Mouse (Mus musculus): ENCODE results near the gene Heatr6. TPM values are rescaled to one million over a fixed set of nuclear protein-coding genes. Genes with fewer than 3 reads are reported as not detected.

Heatr6 gene
- total and polyA plus RNA-seq, 3 experiments: 17.4 to 24.4 (median 17.6) TPM

GRCm38 (mm10) chr11:83717042-83717665 is 36.3 kb upstream of the Heatr6 start:
- in situ Hi-C loops (cut with MboI; ENCODE audit: low pct_ligation_motif_present, low pct_unique_long_range_greater_than_20kb, low sequenced_read_pairs) (no loop called here), dilution Hi-C loops (cut with MboI; ENCODE audit: extremely low pct_ligation_motif_present, extremely low pct_unique_long_range_greater_than_20kb, low sequenced_read_pairs) (no loop called here)
- H3K4me2 ChIP-seq (ENCODE audit: insufficient read depth, low read depth, poor library complexity, severe bottlenecking): no peak overlapping the region
- H3K4me1 ChIP-seq (ENCODE audit: control insufficient read depth in 1 of 2, insufficient read depth in 2 of 2): peaks cover 12 to 27% of the 10 kb centered on the region in 2 experiments
- no peak overlapping the region for H3K4me3 ChIP-seq (replicated peaks in 1 of 3; ENCODE audit: low read depth in 2 of 3, low read length in 2 of 3, poor library complexity in 1 of 3)
- no peak for DNase-seq (ENCODE audit: extremely low read depth)
- H3K27me3 ChIP-seq (replicated peaks): peaks cover 2% of the 10 kb centered on the region
- TF ChIP-seq SMC3 (IDR thresholded peaks at IDR 0.05; ENCODE audit: low read depth, low read length) (no peak), USF1 (IDR thresholded peaks at IDR 0.05; ENCODE audit: low read depth, low read length) (no peak), GABPA (IDR thresholded peaks at IDR 0.05; ENCODE audit: insufficient replicate concordance, low read depth, low read length) (no peak), USF2 (conservative IDR thresholded peaks at IDR 0.05; ENCODE audit: low read depth, low read length) (no peak), SIN3A (IDR thresholded peaks at IDR 0.05; ENCODE audit: low read length) (no peak), MXI1 (IDR thresholded peaks at IDR 0.05; ENCODE audit: low read depth, low read length) (no peak), RCOR1 (conservative IDR thresholded peaks at IDR 0.05; ENCODE audit: low read depth, low read length) (no peak), ELF1 (IDR thresholded peaks at IDR 0.05; ENCODE audit: low read depth, low read length) (no peak), MAX (IDR thresholded peaks at IDR 0.05; ENCODE audit: low read length) (no peak), JUND (conservative IDR thresholded peaks at IDR 0.05; ENCODE audit: low read depth, low read length) (no peak)
- no peaks in the 10 kb centered on the region for H3K9me3 ChIP-seq (replicated peaks; ENCODE audit: low read length)
- H3K36me3 ChIP-seq (replicated peaks in 1 of 2; ENCODE audit: control insufficient read depth in 1 of 2, insufficient read depth in 1 of 2, low read length in 1 of 2): no peaks in the 10 kb centered on the region
- no peaks in the 10 kb centered on the region for H3K79me2 ChIP-seq (replicated peaks; ENCODE audit: control insufficient read depth, extremely low read depth, insufficient read depth, poor library complexity, severe bottlenecking)
- no peak overlapping the region for H3K9ac ChIP-seq (ENCODE audit: insufficient read depth, low read depth)
- no peak overlapping the region for H3K27ac ChIP-seq (ENCODE audit: insufficient read depth, low read depth)

GRCm38 (mm10) chr11:83720766-83721165 is 32.7 kb upstream of the Heatr6 start:
- no peaks in the 10 kb centered on the region for H3K9me3 ChIP-seq (replicated peaks; ENCODE audit: low read length)

More at GRCm38 (mm10) chr11:83720766-83721165, 32.7 kb upstream of the Heatr6 start:
- Histone ChIP-seq H3K4me1 (ENCODE audit: control insufficient read depth in 1 of 2, insufficient read depth in 2 of 2) (peaks cover 0 to under 1% of the 10 kb centered on the region in 2 experiments; a peak in 1 of 4 replicates), H3K4me2 (ENCODE audit: insufficient read depth, low read depth, poor library complexity, severe bottlenecking) (no peak overlapping the region), H3K27me3 (replicated peaks) (peaks cover 2% of the 10 kb centered on the region), H3K36me3 (replicated peaks in 1 of 2; ENCODE audit: control insufficient read depth in 1 of 2, insufficient read depth in 1 of 2, low read length in 1 of 2) (no peaks in the 10 kb centered on the region), H3K79me2 (replicated peaks; ENCODE audit: control insufficient read depth, extremely low read depth, insufficient read depth, poor library complexity, severe bottlenecking) (no peaks in the 10 kb centered on the region), H3K27ac (ENCODE audit: insufficient read depth, low read depth) (no peak overlapping the region), H3K9ac (ENCODE audit: insufficient read depth, low read depth) (no peak overlapping the region), H3K4me3 (replicated peaks in 1 of 3; ENCODE audit: low read depth in 2 of 3, low read length in 2 of 3, poor library complexity in 1 of 3) (no peak overlapping the region)
- TF ChIP-seq ZC3H11A (IDR thresholded peaks at IDR 0.05; ENCODE audit: low read depth, low read length): no peak
- no peak for TF ChIP-seq HCFC1 (IDR thresholded peaks at IDR 0.05; ENCODE audit: low read depth, low read length)
- no peak for TF ChIP-seq POLR2A (IDR thresholded peaks at IDR 0.05; ENCODE audit: low read depth, low read length)
- TF ChIP-seq NELFE (IDR thresholded peaks at IDR 0.05; ENCODE audit: low read depth, low read length): no peak
- TF ChIP-seq MXI1 (IDR thresholded peaks at IDR 0.05; ENCODE audit: low read depth, low read length): no peak
- no peak for TF ChIP-seq ELF1 (IDR thresholded peaks at IDR 0.05; ENCODE audit: low read depth, low read length)
- TF ChIP-seq RAD21 (IDR thresholded peaks at IDR 0.05; ENCODE audit: low read depth, low read length): no peak
- no peak for TF ChIP-seq IRF4 (IDR thresholded peaks at IDR 0.05; ENCODE audit: low read depth, low read length)
- TF ChIP-seq CHD2 (IDR thresholded peaks at IDR 0.05; ENCODE audit: low read length): no peak
- TF ChIP-seq SMC3 (IDR thresholded peaks at IDR 0.05; ENCODE audit: low read depth, low read length): no peak
- no peak for TF ChIP-seq BHLHE40 (IDR thresholded peaks at IDR 0.05; ENCODE audit: low read depth, low read length)
- TF ChIP-seq JUN (IDR thresholded peaks at IDR 0.05; ENCODE audit: insufficient read depth, low read depth, low read length): no peak
- TF ChIP-seq ZNF384 (IDR thresholded peaks at IDR 0.05; ENCODE audit: low read depth, low read length): no peak
- TF ChIP-seq ETS1 (conservative IDR thresholded peaks at IDR 0.05; ENCODE audit: low read depth, low read length): no peak
- no peak for TF ChIP-seq ZKSCAN1 (IDR thresholded peaks at IDR 0.05; ENCODE audit: borderline replicate concordance, low read depth, low read length)
- TF ChIP-seq MAX (IDR thresholded peaks at IDR 0.05; ENCODE audit: low read length): no peak
- no peak for TF ChIP-seq TBP (conservative IDR thresholded peaks at IDR 0.05; ENCODE audit: low read depth, low read length)
- no peak for TF ChIP-seq JUND (conservative IDR thresholded peaks at IDR 0.05; ENCODE audit: low read depth, low read length)
- TF ChIP-seq CTCF (conservative IDR thresholded peaks at IDR 0.05 in 1 of 2, IDR thresholded peaks at IDR 0.05 in 1 of 2; ENCODE audit: low read depth in 2 of 2, low read length in 2 of 2): no peak
- TF ChIP-seq E2F4 (IDR thresholded peaks at IDR 0.05; ENCODE audit: insufficient replicate concordance, low read depth, low read length): no peak
- dilution Hi-C loops (cut with MboI; ENCODE audit: extremely low pct_ligation_motif_present, extremely low pct_unique_long_range_greater_than_20kb, low sequenced_read_pairs) (no loop called here), in situ Hi-C loops (cut with MboI; ENCODE audit: low pct_ligation_motif_present, low pct_unique_long_range_greater_than_20kb, low sequenced_read_pairs) (no loop called here)
- DNase-seq (ENCODE audit: extremely low read depth): no peak
